Mouse (Mus musculus) heart, embryonic 14.5 days (tissue): ENCODE data around the gene Pebp1. TPM values are rescaled to one million over a fixed set of nuclear protein-coding genes. Genes with fewer than 3 reads are reported as not detected.

Source experiments
- ATAC-seq: fragments of 200-750 bp; cut with Nextera tagmentation; 2 replicates; pipeline ENCODE4 v1.8.0; 2017; ENCODE audit warnings: low read depth, moderate TSS enrichment; ENCODE audit not compliant: insufficient number of reproducible peaks, insufficient read depth, low FRiP score
- H3K27ac ChIP-seq, 2 experiments: fragments of 200-500 bp in 1 of 2; fragments of 300-500 bp in 1 of 2; sonication (generic) in 1 of 2; replicated peaks in 1 of 2; 2 replicates each; pipeline ENCODE4 v1.5.1; 2012 to 2014; ENCODE audit warnings: low read depth in 2 of 2, low read length in 2 of 2, control low read depth in 1 of 2, mild to moderate bottlenecking in 1 of 2, mixed read lengths in 1 of 2; ENCODE audit not compliant: control insufficient read depth in 1 of 2, insufficient read depth in 1 of 2
- H3K27me3 ChIP-seq: fragments of 300-500 bp; sonication (generic); 2 replicates; pipeline ENCODE4 v1.6.1; 2014; ENCODE audit warnings: mild to moderate bottlenecking, low read length, control low read depth; ENCODE audit not compliant: control insufficient read depth, insufficient read depth
- H3K36me3 ChIP-seq: fragments of 300-500 bp; sonication (generic); 2 replicates; pipeline ENCODE4 v1.6.1; 2014; ENCODE audit warnings: mild to moderate bottlenecking, control low read depth, low read length, mixed read lengths; ENCODE audit not compliant: control insufficient read depth, insufficient read depth
- H3K4me1 ChIP-seq, 2 experiments: fragments of 200-500 bp in 1 of 2; fragments of 300-500 bp in 1 of 2; sonication (generic) in 1 of 2; 2 replicates each; pipeline ENCODE4 v1.6.1; 2012 to 2014; ENCODE audit warnings: low read length in 2 of 2, control low read depth in 1 of 2, mixed read lengths in 1 of 2; ENCODE audit not compliant: control insufficient read depth in 2 of 2, insufficient read depth in 2 of 2
- H3K4me2 ChIP-seq: fragments of 300-500 bp; sonication (generic); 2 replicates; pipeline ENCODE4 v1.6.1; 2014; ENCODE audit warnings: mild to moderate bottlenecking, low read length
- H3K4me3 ChIP-seq, 2 experiments: fragments of 200-500 bp in 1 of 2; fragments of 300-500 bp in 1 of 2; sonication (generic) in 1 of 2; 2 replicates each; pipeline ENCODE4 v1.5.1; 2012 to 2014; ENCODE audit warnings: low read length in 2 of 2, mild to moderate bottlenecking in 2 of 2, control low read depth in 1 of 2, low read depth in 1 of 2, moderate library complexity in 1 of 2; ENCODE audit not compliant: control insufficient read depth in 1 of 2, insufficient read depth in 1 of 2
- H3K9ac ChIP-seq: fragments of 300-500 bp; sonication (generic); 2 replicates; pipeline ENCODE4 v1.6.1; 2014; ENCODE audit warnings: mild to moderate bottlenecking, low read length
- H3K9me3 ChIP-seq: fragments of 300-500 bp; sonication (generic); 2 replicates; pipeline ENCODE4 v1.6.1; 2016; ENCODE audit warnings: low read length, control low read depth; ENCODE audit not compliant: control insufficient read depth
- WGBS: fragments of 180-500 bp; shearing (Covaris S2); extraction: QIAGEN DNeasy Blood & Tissue Kit; methylation state at CpG from one replicate; pipeline ENCODE4 v1.1.7; 2014; 5-methylcytosine and 5-hydroxymethylcytosine counted together
- polyA plus RNA-seq: library from polyadenylated mRNA; unstranded; fragments of >200 nt; fragmentation: Nextera tagmentation; extraction: Ambion mirVana; gene quantifications from 2 replicates; pipeline ENCODE4 v1.2.1, GENCODE M21; 2014

Pebp1 gene
- polyA plus RNA-seq, 1 experiment from 2014 or later = 638 TPM

GRCm38 (mm10) chr5:117240761-117241322, 46.6 kb downstream of the Pebp1 start:
- peaks cover 4 to 7% of the 10 kb centered on the region in 2 experiments; a peak in 3 of 4 replicates for H3K4me1 ChIP-seq
- H3K4me3 ChIP-seq = peak overlapping the region; percentile 46 to 49
- WGBS = 7% methylated on average over 32 of the region's 32 CpGs
- H3K9me3 ChIP-seq = no peaks in the 10 kb centered on the region
- peak overlapping the region; percentile 77 for H3K4me2 ChIP-seq
- peak overlapping the region; percentile 63 for H3K9ac ChIP-seq
- no peaks in the 10 kb centered on the region for H3K27me3 ChIP-seq
- H3K27ac ChIP-seq = peak overlapping the region; percentile 12 to 47; a peak in 2 of 4 replicates
- ATAC-seq = no peak
- no peaks in the 10 kb centered on the region for H3K36me3 ChIP-seq

GRCm38 (mm10) chr5:117240321-117240731, 47.1 kb downstream of the Pebp1 start:
- Histone ChIP-seq H3K4me3 (peak overlapping the region; percentile 46 to 49), H3K9me3 (no peaks in the 10 kb centered on the region), H3K27ac (no peak overlapping the region), H3K4me2 (peak overlapping the region; percentile 77), H3K36me3 (no peaks in the 10 kb centered on the region), H3K4me1 (peaks cover 4 to 7% of the 10 kb centered on the region in 2 experiments; a peak in 3 of 4 replicates), H3K27me3 (no peaks in the 10 kb centered on the region), H3K9ac (peak overlapping the region; percentile 63)
- no peak for ATAC-seq
- WGBS = 7% methylated on average over 12 of the region's 12 CpGs

- H3K27me3 ChIP-seq = no peaks in the 10 kb centered on the region
- peaks cover 4 to 7% of the 10 kb centered on the region in 2 experiments; a peak in 3 of 4 replicates for H3K4me1 ChIP-seq
- H3K4me3 ChIP-seq = no peak overlapping the region
- H3K9ac ChIP-seq = no peak overlapping the region
- 92% methylated on average over 4 of the region's 4 CpGs for WGBS
- no peaks in the 10 kb centered on the region for H3K36me3 ChIP-seq
- no peak overlapping the region for H3K4me2 ChIP-seq
- no peak overlapping the region for H3K27ac ChIP-seq
- ATAC-seq = no peak
- no peaks in the 10 kb centered on the region for H3K9me3 ChIP-seq
These were observed 48.3 kb downstream of the Pebp1 start for GRCm38 (mm10) chr5:117239106-117239505.

GRCm38 (mm10) chr5:117236540-117236939, 50.9 kb downstream of the Pebp1 start:
- H3K4me3 ChIP-seq = no peak overlapping the region
- H3K9ac ChIP-seq = no peak overlapping the region
- H3K4me1 ChIP-seq = peaks cover under 1 to 2% of the 10 kb centered on the region in 2 experiments; a peak in 3 of 4 replicates
- 85% methylated on average over 5 of the region's 5 CpGs for WGBS
- H3K27me3 ChIP-seq = no peaks in the 10 kb centered on the region
- H3K4me2 ChIP-seq = no peak overlapping the region
- no peaks in the 10 kb centered on the region for H3K9me3 ChIP-seq
- no peaks in the 10 kb centered on the region for H3K36me3 ChIP-seq
- H3K27ac ChIP-seq = no peak overlapping the region
- ATAC-seq = no peak

Other genes with a start within 250 kb of the Pebp1 start
- 26.3 and 32.6 TPM in 2 replicates for gene Suds3, start 171.5 kb downstream of the Pebp1 start, polyA plus RNA-seq
- 8.9 and 10.3 TPM in 2 replicates for gene Taok3, start 167.5 kb downstream of the Pebp1 start, polyA plus RNA-seq
- gene Vsig10, start 31.5 kb upstream of the Pebp1 start, polyA plus RNA-seq = 3.9 and 6.6 TPM in 2 replicates
- gene Wsb2, start 69.7 kb upstream of the Pebp1 start, polyA plus RNA-seq = 92.6 and 97.5 TPM in 2 replicates
- 53.9 and 54.5 TPM in 2 replicates for gene Rfc5, start 101.4 kb upstream of the Pebp1 start, polyA plus RNA-seq
- 0.09 and 0.12 TPM in 2 replicates for gene Ksr2, start 126.4 kb upstream of the Pebp1 start, polyA plus RNA-seq